Mouse (Mus musculus) embryonic fibroblast, embryonic 13.5 days (primary cell): Measurements from ENCODE around the gene Olfr1368. TPM values are rescaled to one million over a fixed set of nuclear protein-coding genes. Genes with fewer than 3 reads are reported as not detected.
"Not testable (repeated sequence)": the region's sequence is repeated elsewhere in the genome, so short reads cannot be mapped to it uniquely, and the experiment has no call there.

Experiments used
- H3K27ac ChIP-seq: 2 replicates; pipeline ENCODE4 v1.5.1; 2012; ENCODE audit warnings: low read length, control low read depth, inconsistent platforms; ENCODE audit not compliant: insufficient read depth
- H3K4me1 ChIP-seq: 2 replicates; pipeline ENCODE4 v1.6.1; 2011; ENCODE audit warnings: low read length; ENCODE audit not compliant: control insufficient read depth, insufficient read depth
- H3K4me3 ChIP-seq: 2 replicates; pipeline ENCODE4 v1.5.1; 2011; ENCODE audit warnings: mild to moderate bottlenecking, control low read depth, low read length; ENCODE audit not compliant: insufficient read depth
- CTCF ChIP-seq: IDR thresholded peaks from 2 replicates; pipeline ENCODE4 v1.5.1; 2011; ENCODE audit warnings: mild to moderate bottlenecking, control low read depth, low read length, moderate library complexity, borderline replicate concordance; ENCODE audit not compliant: insufficient read depth
- POLR2A ChIP-seq: IDR thresholded peaks from 2 replicates; pipeline ENCODE4 v1.6.1; 2011; ENCODE audit warnings: low read depth, mild to moderate bottlenecking, control low read depth, low read length, moderate library complexity
- polyA plus RNA-seq: library from polyadenylated mRNA; stranded (reverse); fragments of >200 nt; gene quantifications from 2 replicates; pipeline ENCODE4 v1.2.4, GENCODE M21; 2011; ENCODE audit warnings: low read depth; ENCODE audit not compliant: missing spikeins, insufficient read length

Olfr1368 gene
- polyA plus RNA-seq, 1 experiment, result not detected

GRCm38 (mm10) chr13:21158071-21158470 is 12.4 kb upstream of the Olfr1368 start:
- H3K4me3 ChIP-seq, result no peak overlapping the region
- no peak overlapping the region for H3K27ac ChIP-seq
- H3K4me1 ChIP-seq, result no peaks in the 10 kb centered on the region
- TF ChIP-seq CTCF (no peak), POLR2A (no peak)

- no peak overlapping the region for H3K27ac ChIP-seq
- H3K4me3 ChIP-seq, result no peak overlapping the region
- TF ChIP-seq POLR2A (no peak), CTCF (no peak)
- H3K4me1 ChIP-seq, result no peaks in the 10 kb centered on the region
Measured at GRCm38 (mm10) chr13:21155888-21156287, 10.2 kb upstream of the Olfr1368 start.

GRCm38 (mm10) chr13:21142421-21142820 is 3.2 kb downstream of the Olfr1368 start:
- TF ChIP-seq CTCF (no peak), POLR2A (no peak)
- H3K27ac ChIP-seq, result no peak overlapping the region
- no peak overlapping the region for H3K4me3 ChIP-seq
- no peaks in the 10 kb centered on the region for H3K4me1 ChIP-seq

- H3K27ac ChIP-seq, result not testable (repeated sequence)
Measured at GRCm38 (mm10) chr13:21129339-21129738, 16.3 kb downstream of the Olfr1368 start, which contains the start of gene Olfr263. Olfr263 (plus strand) TSS chr13:21129639.

GRCm38 (mm10) chr13:21114121-21114520 is 31.5 kb downstream of the Olfr1368 start:
- no peaks in the 10 kb centered on the region for H3K4me1 ChIP-seq
- H3K27ac ChIP-seq, result no peak overlapping the region

More at GRCm38 (mm10) chr13:21129339-21129738, 16.3 kb downstream of the Olfr1368 start, which contains the start of gene Olfr263:
- not testable (repeated sequence) for H3K4me1 ChIP-seq, H3K4me3 ChIP-seq

GRCm38 (mm10) chr13:21111183-21111582 is 34.5 kb downstream of the Olfr1368 start, which contains the start of gene Olfr1369-ps1:
Olfr1369-ps1 (plus strand) TSS chr13:21111483.
- not testable (repeated sequence) for H3K4me1 ChIP-seq, H3K27ac ChIP-seq, H3K4me3 ChIP-seq

More at GRCm38 (mm10) chr13:21114121-21114520, 31.5 kb downstream of the Olfr1368 start:
- H3K4me3 ChIP-seq, result no peak overlapping the region
- TF ChIP-seq CTCF (no peak), POLR2A (no peak)

GRCm38 (mm10) chr13:21110441-21110840 is 35.2 kb downstream of the Olfr1368 start:
- TF ChIP-seq POLR2A, result no peak
- no peak for TF ChIP-seq CTCF
- H3K27ac ChIP-seq, result no peak overlapping the region
- H3K4me1 ChIP-seq, result no peaks in the 10 kb centered on the region
- H3K4me3 ChIP-seq, result no peak overlapping the region

GRCm38 (mm10) chr13:21109759-21110158 is 35.9 kb downstream of the Olfr1368 start:
- no peak overlapping the region for H3K27ac ChIP-seq
- H3K4me1 ChIP-seq, result no peaks in the 10 kb centered on the region
- H3K4me3 ChIP-seq, result no peak overlapping the region
- TF ChIP-seq CTCF (no peak), POLR2A (no peak)

Other genes starting within 250 kb of the Olfr1368 start
- gene Olfr1370, start 70.9 kb downstream of the Olfr1368 start, polyA plus RNA-seq, result not detected in 2 replicates
- not detected in 2 replicates for gene Olfr1369-ps1, start 34.4 kb downstream of the Olfr1368 start, polyA plus RNA-seq
- not detected in 2 replicates for gene Olfr263, start 16.2 kb downstream of the Olfr1368 start, polyA plus RNA-seq
- gene Trim27, start 33.6 kb upstream of the Olfr1368 start, polyA plus RNA-seq, result 52.0 and 61.4 TPM in 2 replicates
- not detected in 2 replicates for gene Gpx5, start 146.9 kb upstream of the Olfr1368 start, polyA plus RNA-seq
- gene Gpx6, start 166.3 kb upstream of the Olfr1368 start, polyA plus RNA-seq, result not detected in 2 replicates
- not detected in 2 replicates for gene Olfr1367, start 201.0 kb upstream of the Olfr1368 start, polyA plus RNA-seq
- gene Zscan12, start 217.0 kb upstream of the Olfr1368 start, polyA plus RNA-seq, result 6.2 and 8.7 TPM in 2 replicates